Comparison of ENCODE assay signal across 17 mouse cellular contexts in the genomic region with DNA sequence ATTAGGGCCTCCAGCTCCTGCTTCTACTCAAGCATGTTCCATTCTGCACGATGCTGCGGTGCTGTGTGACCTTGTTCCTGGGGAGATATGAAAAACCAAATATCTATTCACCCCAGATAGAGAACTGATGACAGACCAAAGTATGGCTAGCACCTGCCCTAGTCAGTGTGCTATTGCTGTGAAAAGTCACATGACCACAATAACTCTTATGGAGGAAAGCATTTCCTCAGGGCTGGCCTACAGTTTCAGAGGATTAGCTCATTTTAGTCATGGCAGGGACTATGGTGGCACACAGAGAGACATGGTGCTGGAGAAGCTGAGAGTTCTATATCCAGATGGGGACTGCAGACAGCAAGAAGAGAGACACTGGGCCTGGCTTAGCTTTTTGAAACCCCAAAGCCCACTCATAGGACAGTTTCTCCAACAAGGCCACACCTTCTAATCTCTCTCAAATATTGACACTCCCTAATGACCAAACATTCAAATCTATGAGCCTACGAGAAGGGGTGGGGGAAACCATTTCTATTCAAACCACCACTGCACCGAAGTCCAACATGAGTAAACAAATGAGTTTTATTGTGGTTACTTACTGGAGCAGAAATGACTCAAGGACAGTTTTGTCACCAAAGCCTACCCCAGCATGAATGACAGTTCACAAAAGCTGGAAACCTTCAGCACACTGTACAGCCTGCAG.
"Had no signal": no experiment of that assay in that cellular context is flagged by ENCODE, and none has a peak within 500 bp of the region (broad histone marks: within the 10 kb centered on the region; RNA-seq: fewer than 3 reads in every experiment).

No protein-coding gene starts in this region.

- H3K4me2 ChIP-seq: limb, embryonic 12.5 days; liver, embryonic 15.5 days; midbrain, embryonic 12.5 days had no signal

- DNase-seq: kidney, adult 8-10 months; kidney, postnatal 25 days; layer of hippocampus, adult 9-11 months; layer of hippocampus, postnatal 36 days; liver; lung, adult 2 months; lung, postnatal 4 days; right cerebral cortex, postnatal 4 days; spleen, adult 18-20 months; thymus, adult 18-20 months; thymus, postnatal 14 days had no signal

- H3K27me3 ChIP-seq: limb, embryonic 12.5 days; liver, embryonic 15.5 days; midbrain, embryonic 12.5 days had no signal

- H3K9me3 ChIP-seq: limb, embryonic 12.5 days; liver, embryonic 15.5 days; midbrain, embryonic 12.5 days had no signal

- H3K9ac ChIP-seq: limb, embryonic 12.5 days; liver, embryonic 15.5 days; midbrain, embryonic 12.5 days had no signal

- H3K27ac ChIP-seq: limb, embryonic 12.5 days; liver, embryonic 15.5 days; midbrain, embryonic 12.5 days had no signal

- H3K36me3 ChIP-seq: limb, embryonic 12.5 days; liver, embryonic 15.5 days; midbrain, embryonic 12.5 days had no signal

- H3K4me1 ChIP-seq: liver, embryonic 15.5 days; megakaryocyte, embryonic 14.5 days; midbrain, embryonic 12.5 days had no signal

- ATAC-seq: inflammation-experienced regulatory T-cells, adult 6 months; lung, postnatal 0 days had no signal

- H3K4me3 ChIP-seq: limb, embryonic 12.5 days; liver, embryonic 15.5 days; megakaryocyte, embryonic 14.5 days; midbrain, embryonic 12.5 days had no signal
